Mouse (Mus musculus) bone marrow, adult 2 months (tissue): ENCODE results near the gene Acsm2.

Experiments used
- CTCF ChIP-seq: fragments of 200-500 bp; IDR thresholded peaks from 2 replicates; pipeline ENCODE4 v1.5.1; 2011; ENCODE audit warnings: low read length, control low read depth; ENCODE audit not compliant: control insufficient read depth, insufficient read depth
- POLR2A ChIP-seq: fragments of 200-500 bp; IDR thresholded peaks from 2 replicates; pipeline ENCODE4 v1.6.1; 2011; ENCODE audit warnings: low read depth, mild to moderate bottlenecking, control low read depth, low read length, borderline replicate concordance; ENCODE audit not compliant: control insufficient read depth

GRCm38 (mm10) chr7:119616531-119616930, 62.4 kb downstream of the Acsm2 start:
- TF ChIP-seq CTCF (no peak), POLR2A (no peak)
